Mouse (Mus musculus) kidney, postnatal 0 days (tissue): Measurements from ENCODE around the gene Atxn7l1. TPM values are rescaled to one million over a fixed set of nuclear protein-coding genes. Genes with fewer than 3 reads are reported as not detected.

Experiments
- ATAC-seq: fragments of 200-750 bp; cut with Nextera tagmentation; replicated peaks from 2 replicates; pipeline ENCODE4 v1.8.0; 2017; ENCODE audit warnings: low read depth, moderate number of reproducible peaks, moderate TSS enrichment, moderate library complexity; ENCODE audit not compliant: low FRiP score
- DNase-seq: peaks from one replicate; pipeline ENCODE4 v3.0.0-alpha.2; 2016; ENCODE audit warnings: low spot score
- H3K27ac ChIP-seq: fragments of 300-500 bp; sonication (generic); 2 replicates; pipeline ENCODE4 v1.5.1; 2014; ENCODE audit warnings: mild to moderate bottlenecking
- H3K27me3 ChIP-seq: fragments of 300-500 bp; sonication (generic); 2 replicates; pipeline ENCODE4 v1.6.1; 2014; ENCODE audit warnings: low read length, mixed read lengths; ENCODE audit not compliant: insufficient read depth
- H3K36me3 ChIP-seq: fragments of 300-500 bp; sonication (generic); 2 replicates; pipeline ENCODE4 v1.6.1; 2014; ENCODE audit warnings: low read length, mixed read lengths; ENCODE audit not compliant: insufficient read depth
- H3K4me1 ChIP-seq: fragments of 300-500 bp; sonication (generic); replicated peaks from 2 replicates; pipeline ENCODE4 v1.6.1; 2014; ENCODE audit warnings: antibody characterized with exemption, low read length, mixed read lengths; ENCODE audit not compliant: insufficient read depth
- H3K4me2 ChIP-seq: fragments of 300-500 bp; sonication (generic); 2 replicates; pipeline ENCODE4 v1.6.1; 2014; ENCODE audit warnings: mild to moderate bottlenecking, low read length, moderate library complexity, mixed read lengths
- H3K4me3 ChIP-seq: fragments of 300-500 bp; sonication (generic); replicated peaks from 2 replicates; pipeline ENCODE4 v1.5.1; 2014; ENCODE audit warnings: low read depth, low read length
- H3K9ac ChIP-seq: fragments of 300-500 bp; sonication (generic); 2 replicates; pipeline ENCODE4 v1.6.1; 2014; ENCODE audit warnings: low read depth, low read length
- H3K9me3 ChIP-seq: fragments of 300-500 bp; sonication (generic); replicated peaks from 2 replicates; pipeline ENCODE4 v1.6.1; 2016; ENCODE audit warnings: low read length, inconsistent platforms, mixed read lengths
- CTCF ChIP-seq: IDR thresholded peaks from 2 replicates; pipeline ENCODE4 v1.5.1; 2016; ENCODE audit warnings: antibody characterized with exemption, low read depth, mild to moderate bottlenecking, moderate library complexity
- WGBS: fragments of 180-500 bp; shearing (Covaris S2); extraction: QIAGEN DNeasy Blood & Tissue Kit; methylation state at CpG from one replicate; pipeline ENCODE4 v1.1.7; 2014; 5-methylcytosine and 5-hydroxymethylcytosine counted together
- polyA plus RNA-seq: library from polyadenylated mRNA; unstranded; fragments of >200 nt; fragmentation: Nextera tagmentation; extraction: Ambion mirVana; gene quantifications from 2 replicates; pipeline ENCODE4 v1.2.1, GENCODE M21; 2015

Gene Atxn7l1
- polyA plus RNA-seq, 1 experiment from 2014 or later, result 9.3 TPM

- H3K9ac ChIP-seq, result no peak overlapping the region
- H3K27ac ChIP-seq, result no peak overlapping the region
- no peak for TF ChIP-seq CTCF
- no peak for DNase-seq
- no peaks in the 10 kb centered on the region for H3K9me3 ChIP-seq
- H3K4me2 ChIP-seq, result no peak overlapping the region
- WGBS, result 64% methylated on average over 6 of the region's 6 CpGs
- no peaks in the 10 kb centered on the region for H3K27me3 ChIP-seq
- no peak for ATAC-seq
- no peaks in the 10 kb centered on the region for H3K4me1 ChIP-seq
- H3K36me3 ChIP-seq, result no peaks in the 10 kb centered on the region
- no peak overlapping the region for H3K4me3 ChIP-seq
These were observed 49.8 kb downstream of the Atxn7l1 start for GRCm38 (mm10) chr12:33197287-33197686.

GRCm38 (mm10) chr12:33197746-33198145, 50.3 kb downstream of the Atxn7l1 start:
- Histone ChIP-seq H3K9ac (no peak overlapping the region), H3K9me3 (no peaks in the 10 kb centered on the region), H3K4me1 (no peaks in the 10 kb centered on the region), H3K27ac (no peak overlapping the region), H3K27me3 (no peaks in the 10 kb centered on the region), H3K36me3 (no peaks in the 10 kb centered on the region), H3K4me3 (no peak overlapping the region), H3K4me2 (no peak overlapping the region)
- WGBS, result 69% methylated on average over 6 of the region's 6 CpGs
- no peak for TF ChIP-seq CTCF
- DNase-seq, result no peak
- ATAC-seq, result no peak

GRCm38 (mm10) chr12:33201068-33201467, 53.6 kb downstream of the Atxn7l1 start:
- Histone ChIP-seq H3K27me3 (no peaks in the 10 kb centered on the region), H3K4me2 (no peak overlapping the region), H3K4me3 (no peak overlapping the region), H3K9me3 (no peaks in the 10 kb centered on the region), H3K36me3 (no peaks in the 10 kb centered on the region), H3K9ac (no peak overlapping the region), H3K4me1 (no peaks in the 10 kb centered on the region), H3K27ac (no peak overlapping the region)
- no peak for TF ChIP-seq CTCF
- WGBS, result 85% methylated on average over 6 of the region's 6 CpGs
- no peak for ATAC-seq
- no peak for DNase-seq

GRCm38 (mm10) chr12:33201491-33202210, 54.2 kb downstream of the Atxn7l1 start:
- Histone ChIP-seq H3K4me1 (no peaks in the 10 kb centered on the region), H3K4me3 (no peak overlapping the region), H3K36me3 (no peaks in the 10 kb centered on the region), H3K9ac (no peak overlapping the region), H3K4me2 (no peak overlapping the region), H3K27ac (no peak overlapping the region), H3K27me3 (no peaks in the 10 kb centered on the region), H3K9me3 (no peaks in the 10 kb centered on the region)
- TF ChIP-seq CTCF, result no peak
- DNase-seq (no peak), ATAC-seq (no peak)
- 58% methylated on average over 7 of the region's 7 CpGs for WGBS

GRCm38 (mm10) chr12:33205255-33205654, 57.8 kb downstream of the Atxn7l1 start:
- DNase-seq, result no peak
- Histone ChIP-seq H3K9ac (no peak overlapping the region), H3K27me3 (no peaks in the 10 kb centered on the region), H3K9me3 (no peaks in the 10 kb centered on the region), H3K36me3 (no peaks in the 10 kb centered on the region), H3K4me3 (no peak overlapping the region), H3K4me2 (no peak overlapping the region), H3K4me1 (no peaks in the 10 kb centered on the region), H3K27ac (no peak overlapping the region)
- no peak for ATAC-seq
- WGBS, result 79% methylated on average over 4 of the region's 4 CpGs
- TF ChIP-seq CTCF, result no peak

GRCm38 (mm10) chr12:33206300-33206699, 58.8 kb downstream of the Atxn7l1 start:
- no peak overlapping the region for H3K4me2 ChIP-seq
- no peak for ATAC-seq
- H3K27me3 ChIP-seq, result no peaks in the 10 kb centered on the region
- no peak overlapping the region for H3K9ac ChIP-seq
- no peaks in the 10 kb centered on the region for H3K36me3 ChIP-seq
- DNase-seq, result no peak
- no peaks in the 10 kb centered on the region for H3K4me1 ChIP-seq
- H3K27ac ChIP-seq, result no peak overlapping the region
- no peak overlapping the region for H3K4me3 ChIP-seq
- no peak for TF ChIP-seq CTCF
- H3K9me3 ChIP-seq, result no peaks in the 10 kb centered on the region
- 85% methylated on average over 6 of the region's 6 CpGs for WGBS

- Histone ChIP-seq H3K4me2 (no peak overlapping the region), H3K9ac (no peak overlapping the region), H3K27ac (no peak overlapping the region), H3K9me3 (no peaks in the 10 kb centered on the region), H3K4me3 (no peak overlapping the region), H3K36me3 (no peaks in the 10 kb centered on the region), H3K4me1 (no peaks in the 10 kb centered on the region), H3K27me3 (no peaks in the 10 kb centered on the region)
- ATAC-seq (no peak), DNase-seq (no peak)
- TF ChIP-seq CTCF, result no peak
- 79% methylated on average over 4 of the region's 4 CpGs for WGBS
These were observed 63.4 kb downstream of the Atxn7l1 start for GRCm38 (mm10) chr12:33210856-33211255.
